Mouse (Mus musculus) heart, embryonic 15.5 days (tissue): ENCODE measurements around the gene Nanos1. TPM values are rescaled to one million over a fixed set of nuclear protein-coding genes. Genes with fewer than 3 reads are reported as not detected.

ENCODE experiments used
- ATAC-seq: fragments of 200-750 bp; cut with Nextera tagmentation; replicated peaks from 2 replicates; pipeline ENCODE4 v1.8.0; 2017; ENCODE audit warnings: low read depth, moderate TSS enrichment; ENCODE audit not compliant: insufficient number of reproducible peaks, insufficient read depth, low FRiP score
- H3K27ac ChIP-seq: fragments of 300-500 bp; sonication (generic); 2 replicates; pipeline ENCODE4 v1.5.1; 2015; ENCODE audit warnings: mild to moderate bottlenecking, inconsistent platforms
- H3K27me3 ChIP-seq: fragments of 300-500 bp; sonication (generic); 2 replicates; pipeline ENCODE4 v1.6.1; 2015; ENCODE audit warnings: inconsistent platforms
- H3K36me3 ChIP-seq: fragments of 300-500 bp; sonication (generic); 2 replicates; pipeline ENCODE4 v1.6.1; 2015; ENCODE audit warnings: mild to moderate bottlenecking, inconsistent platforms
- H3K4me1 ChIP-seq: fragments of 300-500 bp; sonication (generic); replicated peaks from 2 replicates; pipeline ENCODE4 v1.6.1; 2015; ENCODE audit warnings: inconsistent platforms
- H3K4me2 ChIP-seq: fragments of 300-500 bp; sonication (generic); 2 replicates; pipeline ENCODE4 v1.6.1; 2015; ENCODE audit warnings: inconsistent platforms, mild to moderate bottlenecking, moderate library complexity
- H3K4me3 ChIP-seq: fragments of 300-500 bp; sonication (generic); 2 replicates; pipeline ENCODE4 v1.5.1; 2015; ENCODE audit warnings: mild to moderate bottlenecking, inconsistent platforms
- H3K9ac ChIP-seq: fragments of 300-500 bp; sonication (generic); 2 replicates; pipeline ENCODE4 v1.6.1; 2015; ENCODE audit warnings: mild to moderate bottlenecking, inconsistent platforms
- H3K9me3 ChIP-seq: fragments of 300-500 bp; sonication (generic); replicated peaks from 2 replicates; pipeline ENCODE4 v1.6.1; 2016; ENCODE audit warnings: inconsistent platforms
- WGBS: fragments of 180-500 bp; shearing (Covaris S2); methylation state at CpG from one replicate; pipeline ENCODE4 v1.1.7; 2015; ENCODE audit warnings: mixed read lengths; 5-methylcytosine and 5-hydroxymethylcytosine counted together
- polyA plus RNA-seq: library from polyadenylated mRNA; unstranded; fragments of >200 nt; fragmentation: Nextera tagmentation; extraction: Ambion mirVana; gene quantifications from 2 replicates; pipeline ENCODE4 v1.2.1, GENCODE M21; 2015

Nanos1 gene
- polyA plus RNA-seq, 1 experiment from 2014 or later = 0.83 TPM

GRCm38 (mm10) chr19:60756192-60757098, 658 bp downstream of the Nanos1 start:
- Histone ChIP-seq H3K9ac (peak overlapping the region; percentile 63), H3K36me3 (peaks cover 12% of the 10 kb centered on the region; the same call in 1 of the 2 replicates), H3K4me1 (peaks cover 12% of the 10 kb centered on the region), H3K9me3 (no peaks in the 10 kb centered on the region), H3K4me3 (peak overlapping the region; percentile 85), H3K27me3 (peaks cover 10% of the 10 kb centered on the region; the same call in 1 of the 2 replicates), H3K27ac (peak overlapping the region; percentile 17), H3K4me2 (peak overlapping the region; percentile 100)
- peak; percentile 33 for ATAC-seq
- WGBS = under 1% methylated on average over 104 of the region's 115 CpGs

DNA sequence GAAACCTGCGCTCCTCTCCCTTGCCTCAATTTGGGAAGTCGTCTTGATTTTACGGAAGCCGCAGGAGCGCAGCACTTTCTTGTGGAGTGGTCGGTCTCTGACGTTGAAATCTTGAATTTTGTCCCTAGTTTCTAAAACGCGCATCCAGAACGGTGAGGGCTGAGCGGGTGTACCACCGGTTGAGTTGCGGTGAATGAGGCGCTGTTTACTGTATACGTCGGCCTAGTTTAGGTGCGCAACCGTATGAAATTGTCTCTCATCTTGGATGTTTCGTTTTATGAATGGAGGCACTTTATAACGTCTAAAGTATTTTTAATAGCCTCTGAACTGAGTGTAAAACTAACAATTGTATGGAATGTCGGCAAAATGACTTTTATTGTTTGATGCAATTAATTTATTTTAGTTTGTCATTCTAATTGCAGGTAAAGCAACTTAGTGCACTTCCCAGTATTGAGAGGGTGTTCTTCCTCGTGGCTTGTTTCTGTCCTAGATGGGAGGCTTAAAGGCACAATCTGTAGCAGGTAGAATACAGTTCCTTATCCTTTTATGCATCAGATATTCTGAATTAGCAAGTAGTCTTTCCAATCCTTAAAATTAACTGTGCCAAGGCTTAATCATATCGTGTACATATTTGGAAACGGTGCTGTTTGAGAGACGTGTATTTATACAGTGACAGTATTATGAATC, 1.5 kb downstream of the Nanos1 start:
- Histone ChIP-seq H3K4me1 (peaks cover 12% of the 10 kb centered on the region), H3K9me3 (no peaks in the 10 kb centered on the region), H3K27ac (no peak overlapping the region), H3K36me3 (peaks cover 16% of the 10 kb centered on the region), H3K27me3 (peaks cover 10% of the 10 kb centered on the region; the same call in 1 of the 2 replicates), H3K4me3 (peak overlapping the region; percentile 85), H3K9ac (peak overlapping the region; percentile 63), H3K4me2 (peak overlapping the region; percentile 100)
- WGBS = 7% methylated on average over 25 of the region's 25 CpGs
- ATAC-seq = no peak

DNA sequence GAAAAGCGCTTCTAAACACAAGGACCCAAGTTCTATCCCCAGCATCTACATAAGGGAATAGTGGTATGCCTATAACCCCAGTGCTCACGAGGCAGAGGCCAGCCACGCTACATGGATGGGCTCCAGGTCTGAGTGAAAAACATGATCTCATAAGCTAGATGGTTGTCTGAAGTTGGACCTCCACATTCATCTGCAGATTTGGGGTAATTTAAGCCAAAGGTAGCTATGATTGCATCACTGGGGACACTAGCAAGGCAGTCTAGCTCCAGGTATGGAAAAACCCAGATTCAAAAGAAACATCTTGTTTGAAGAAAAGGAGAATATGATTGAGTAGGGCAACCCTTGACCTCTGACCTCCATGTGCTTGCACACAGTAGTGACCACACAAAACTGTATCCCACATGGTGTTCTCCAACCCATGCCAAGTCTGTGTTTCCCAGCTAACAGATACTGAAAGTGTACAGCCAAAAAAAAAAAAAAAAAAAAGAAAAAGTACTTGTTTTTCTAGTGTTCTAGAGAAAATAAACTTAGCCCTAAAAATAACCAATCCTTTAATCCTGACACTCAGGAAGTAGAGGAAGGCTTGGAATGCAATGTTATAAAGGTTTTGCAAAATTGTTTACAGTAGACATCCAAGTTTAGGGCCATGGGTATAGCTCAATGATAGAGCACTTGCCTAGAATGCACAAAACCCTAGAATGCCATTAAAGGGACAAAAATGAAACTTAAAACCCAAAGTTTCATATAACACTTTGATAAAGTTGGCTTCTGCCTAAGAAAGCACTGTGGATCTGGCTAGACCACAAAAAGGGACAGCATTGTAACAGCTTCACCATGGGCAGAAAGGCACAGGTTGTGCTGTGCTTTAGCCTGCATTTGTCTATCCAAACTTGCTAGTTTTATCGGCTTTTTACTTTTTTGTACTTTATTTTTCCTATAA, 3.4 kb downstream of the Nanos1 start:
- Histone ChIP-seq H3K9ac (no peak overlapping the region), H3K4me1 (peaks cover 12% of the 10 kb centered on the region), H3K4me3 (no peak overlapping the region), H3K36me3 (peaks cover 33% of the 10 kb centered on the region), H3K4me2 (no peak overlapping the region), H3K27me3 (peaks cover 9% of the 10 kb centered on the region; the same call in 1 of the 2 replicates), H3K9me3 (no peaks in the 10 kb centered on the region), H3K27ac (no peak overlapping the region)
- ATAC-seq = no peak
- WGBS = 81% methylated on average over 4 of the region's 4 CpGs

DNA sequence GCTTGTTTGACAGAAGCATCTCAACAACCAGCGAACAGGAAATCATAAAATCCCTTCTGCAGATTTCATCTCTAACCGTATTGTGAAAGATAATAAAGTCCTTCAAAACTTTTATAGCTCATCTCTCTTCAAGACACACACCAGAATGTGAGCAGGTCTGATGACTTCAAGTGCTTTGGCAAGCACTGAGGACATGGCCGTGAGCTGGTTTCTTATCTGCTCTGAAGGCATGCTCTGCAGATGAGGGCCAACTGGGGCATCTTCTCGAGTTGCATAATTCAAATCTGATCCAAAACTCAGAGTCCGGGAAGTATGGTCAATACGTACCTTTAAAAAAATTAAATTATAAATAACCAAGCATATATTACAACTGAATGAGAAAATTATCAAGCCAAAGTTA, 17.6 kb downstream of the Nanos1 start:
- Histone ChIP-seq H3K4me3 (no peak overlapping the region), H3K27me3 (no peaks in the 10 kb centered on the region), H3K9ac (no peak overlapping the region), H3K4me2 (no peak overlapping the region), H3K27ac (no peak overlapping the region), H3K4me1 (no peaks in the 10 kb centered on the region), H3K36me3 (peaks cover 82% of the 10 kb centered on the region), H3K9me3 (no peaks in the 10 kb centered on the region)
- no peak for ATAC-seq
- WGBS = 61% methylated on average over 6 of the region's 6 CpGs

- H3K27me3 ChIP-seq = no peaks in the 10 kb centered on the region
- WGBS = 78% methylated on average over 3 of the region's 3 CpGs
- peaks cover 15% of the 10 kb centered on the region; the same call in 1 of the 2 replicates for H3K4me1 ChIP-seq
- no peaks in the 10 kb centered on the region for H3K9me3 ChIP-seq
- no peak overlapping the region for H3K4me3 ChIP-seq
- no peak overlapping the region for H3K27ac ChIP-seq
- H3K4me2 ChIP-seq = no peak overlapping the region
- no peak overlapping the region for H3K9ac ChIP-seq
- no peak for ATAC-seq
- peaks cover 30% of the 10 kb centered on the region for H3K36me3 ChIP-seq
Observed at GRCm38 (mm10) chr19:60782034-60782433, 26.2 kb downstream of the Nanos1 start.

GRCm38 (mm10) chr19:60784712-60785111, 28.9 kb downstream of the Nanos1 start:
- Histone ChIP-seq H3K4me1 (peaks cover 23% of the 10 kb centered on the region), H3K27ac (no peak overlapping the region), H3K4me3 (no peak overlapping the region), H3K4me2 (no peak overlapping the region), H3K9ac (no peak overlapping the region), H3K27me3 (no peaks in the 10 kb centered on the region), H3K9me3 (no peaks in the 10 kb centered on the region), H3K36me3 (peaks cover 15% of the 10 kb centered on the region)
- WGBS = 17% methylated on average over 1 of the region's 1 CpGs
- no peak for ATAC-seq

GRCm38 (mm10) chr19:60787465-60788150, 31.8 kb downstream of the Nanos1 start:
- no peak overlapping the region for H3K4me3 ChIP-seq

GRCm38 (mm10) chr19:60788214-60788960, 32.6 kb downstream of the Nanos1 start:
- no peaks in the 10 kb centered on the region for H3K27me3 ChIP-seq
- H3K27ac ChIP-seq = no peak overlapping the region
- WGBS = 33% methylated on average over 6 of the region's 6 CpGs
- H3K9me3 ChIP-seq = no peaks in the 10 kb centered on the region
- peaks cover 23% of the 10 kb centered on the region for H3K4me1 ChIP-seq
- H3K36me3 ChIP-seq = no peaks in the 10 kb centered on the region
- H3K4me3 ChIP-seq = peak overlapping the region; percentile 36
- ATAC-seq = no peak
- peak overlapping the region; percentile 39; the same call in 1 of the 2 replicates for H3K9ac ChIP-seq
- peak overlapping the region; percentile 57 for H3K4me2 ChIP-seq

More at GRCm38 (mm10) chr19:60787465-60788150, 31.8 kb downstream of the Nanos1 start:
- Histone ChIP-seq H3K9me3 (no peaks in the 10 kb centered on the region), H3K36me3 (no peaks in the 10 kb centered on the region), H3K9ac (no peak overlapping the region), H3K27ac (no peak overlapping the region), H3K4me1 (peaks cover 26% of the 10 kb centered on the region), H3K27me3 (no peaks in the 10 kb centered on the region), H3K4me2 (peak overlapping the region; percentile 43)
- ATAC-seq = no peak
- 45% methylated on average over 2 of the region's 2 CpGs for WGBS

- 2% methylated on average over 7 of the region's 7 CpGs for WGBS
- no peaks in the 10 kb centered on the region for H3K36me3 ChIP-seq
- H3K27ac ChIP-seq = peak overlapping the region; percentile 97
- ATAC-seq = no peak
- peak overlapping the region; percentile 99 for H3K9ac ChIP-seq
- H3K4me3 ChIP-seq = peak overlapping the region; percentile 98
- H3K4me2 ChIP-seq = peak overlapping the region; percentile 57
- no peaks in the 10 kb centered on the region for H3K27me3 ChIP-seq
- H3K9me3 ChIP-seq = no peaks in the 10 kb centered on the region
- peaks cover 23% of the 10 kb centered on the region for H3K4me1 ChIP-seq
Observed at GRCm38 (mm10) chr19:60789452-60789851, 33.7 kb downstream of the Nanos1 start.
